Mouse (Mus musculus) heart, embryonic 15.5 days (tissue): ENCODE measurements at regions not wholly inside any gene's neighbourhood (a gene's known extent, or its start where the extent isn't known, plus 50 kb on each side); places are given as distances from the start of the nearest gene placed in this dataset.

Experiments
- ATAC-seq: fragments of 200-750 bp; cut with Nextera tagmentation; replicated peaks from 2 replicates; pipeline ENCODE4 v1.8.0; 2017; ENCODE audit warnings: low read depth, moderate TSS enrichment; ENCODE audit not compliant: insufficient number of reproducible peaks, insufficient read depth, low FRiP score
- H3K27ac ChIP-seq: fragments of 300-500 bp; sonication (generic); 2 replicates; pipeline ENCODE4 v1.5.1; 2015; ENCODE audit warnings: mild to moderate bottlenecking, inconsistent platforms
- H3K27me3 ChIP-seq: fragments of 300-500 bp; sonication (generic); 2 replicates; pipeline ENCODE4 v1.6.1; 2015; ENCODE audit warnings: inconsistent platforms
- H3K36me3 ChIP-seq: fragments of 300-500 bp; sonication (generic); 2 replicates; pipeline ENCODE4 v1.6.1; 2015; ENCODE audit warnings: mild to moderate bottlenecking, inconsistent platforms
- H3K4me1 ChIP-seq: fragments of 300-500 bp; sonication (generic); replicated peaks from 2 replicates; pipeline ENCODE4 v1.6.1; 2015; ENCODE audit warnings: inconsistent platforms
- H3K4me2 ChIP-seq: fragments of 300-500 bp; sonication (generic); 2 replicates; pipeline ENCODE4 v1.6.1; 2015; ENCODE audit warnings: inconsistent platforms, mild to moderate bottlenecking, moderate library complexity
- H3K4me3 ChIP-seq: fragments of 300-500 bp; sonication (generic); 2 replicates; pipeline ENCODE4 v1.5.1; 2015; ENCODE audit warnings: mild to moderate bottlenecking, inconsistent platforms
- H3K9ac ChIP-seq: fragments of 300-500 bp; sonication (generic); 2 replicates; pipeline ENCODE4 v1.6.1; 2015; ENCODE audit warnings: mild to moderate bottlenecking, inconsistent platforms
- H3K9me3 ChIP-seq: fragments of 300-500 bp; sonication (generic); replicated peaks from 2 replicates; pipeline ENCODE4 v1.6.1; 2016; ENCODE audit warnings: inconsistent platforms
- WGBS: fragments of 180-500 bp; shearing (Covaris S2); methylation state at CpG from one replicate; pipeline ENCODE4 v1.1.7; 2015; ENCODE audit warnings: mixed read lengths; 5-methylcytosine and 5-hydroxymethylcytosine counted together

DNA sequence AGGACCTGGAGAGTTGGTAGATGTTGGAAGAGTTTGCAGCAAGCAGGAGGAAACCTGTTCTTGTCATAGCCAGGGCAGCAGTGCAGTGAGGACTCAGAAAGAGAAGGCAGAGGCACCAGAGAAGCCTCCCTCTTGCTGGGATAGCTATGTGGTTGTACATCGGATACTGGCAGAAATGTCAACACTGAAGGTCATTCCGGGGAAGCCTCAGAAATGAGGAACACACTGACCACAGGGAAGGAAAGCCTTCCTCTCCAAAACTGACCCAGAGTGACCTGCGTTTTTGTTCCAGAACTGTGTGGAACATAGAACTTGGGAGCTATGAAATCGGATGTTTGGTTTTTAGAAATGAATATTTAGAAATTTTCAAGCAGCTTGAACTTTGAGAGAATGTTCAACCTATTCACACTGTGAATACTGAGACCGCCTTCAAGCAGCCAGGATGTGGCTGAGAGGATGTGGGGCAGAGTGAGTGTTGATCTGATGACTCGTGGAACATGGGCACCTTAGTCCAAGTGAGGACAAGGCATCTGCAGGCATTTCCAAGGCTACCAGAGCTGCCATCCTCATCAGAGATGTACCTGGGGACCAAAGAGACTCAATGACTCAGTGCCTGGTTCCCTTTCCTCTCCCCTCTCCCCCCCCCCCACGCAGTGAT, 85.3 kb upstream of the S1pr3 start:
- Histone ChIP-seq H3K4me2 (no peak overlapping the region), H3K27me3 (no peaks in the 10 kb centered on the region), H3K36me3 (no peaks in the 10 kb centered on the region), H3K4me3 (no peak overlapping the region), H3K9ac (no peak overlapping the region), H3K4me1 (peaks cover 9% of the 10 kb centered on the region), H3K27ac (no peak overlapping the region), H3K9me3 (no peaks in the 10 kb centered on the region)
- no peak for ATAC-seq
- 70% methylated on average over 7 of the region's 7 CpGs for WGBS

- Histone ChIP-seq H3K4me2 (no peak overlapping the region), H3K4me1 (peaks cover 20% of the 10 kb centered on the region), H3K36me3 (no peaks in the 10 kb centered on the region), H3K9ac (no peak overlapping the region), H3K4me3 (no peak overlapping the region), H3K27me3 (no peaks in the 10 kb centered on the region), H3K9me3 (no peaks in the 10 kb centered on the region), H3K27ac (no peak overlapping the region)
- WGBS = 69% methylated on average over 5 of the region's 5 CpGs
- no peak for ATAC-seq
These were observed 83.7 kb upstream of the S1pr3 start for GRCm38 (mm10) chr13:51324714-51325113.

- Histone ChIP-seq H3K9me3 (no peaks in the 10 kb centered on the region), H3K4me1 (peaks cover 20% of the 10 kb centered on the region), H3K27ac (no peak overlapping the region), H3K4me2 (no peak overlapping the region), H3K4me3 (no peak overlapping the region), H3K27me3 (no peaks in the 10 kb centered on the region), H3K9ac (no peak overlapping the region), H3K36me3 (no peaks in the 10 kb centered on the region)
- 71% methylated on average over 5 of the region's 5 CpGs for WGBS
- ATAC-seq = no peak
These were observed 83.1 kb upstream of the S1pr3 start for GRCm38 (mm10) chr13:51325298-51325697.

- Histone ChIP-seq H3K4me1 (peaks cover 20% of the 10 kb centered on the region), H3K27ac (no peak overlapping the region), H3K4me3 (no peak overlapping the region), H3K9me3 (no peaks in the 10 kb centered on the region), H3K4me2 (no peak overlapping the region), H3K27me3 (no peaks in the 10 kb centered on the region), H3K36me3 (no peaks in the 10 kb centered on the region), H3K9ac (no peak overlapping the region)
- no peak for ATAC-seq
- WGBS = 64% methylated on average over 5 of the region's 5 CpGs
These were observed 82.3 kb upstream of the S1pr3 start for GRCm38 (mm10) chr13:51326128-51326527.

DNA sequence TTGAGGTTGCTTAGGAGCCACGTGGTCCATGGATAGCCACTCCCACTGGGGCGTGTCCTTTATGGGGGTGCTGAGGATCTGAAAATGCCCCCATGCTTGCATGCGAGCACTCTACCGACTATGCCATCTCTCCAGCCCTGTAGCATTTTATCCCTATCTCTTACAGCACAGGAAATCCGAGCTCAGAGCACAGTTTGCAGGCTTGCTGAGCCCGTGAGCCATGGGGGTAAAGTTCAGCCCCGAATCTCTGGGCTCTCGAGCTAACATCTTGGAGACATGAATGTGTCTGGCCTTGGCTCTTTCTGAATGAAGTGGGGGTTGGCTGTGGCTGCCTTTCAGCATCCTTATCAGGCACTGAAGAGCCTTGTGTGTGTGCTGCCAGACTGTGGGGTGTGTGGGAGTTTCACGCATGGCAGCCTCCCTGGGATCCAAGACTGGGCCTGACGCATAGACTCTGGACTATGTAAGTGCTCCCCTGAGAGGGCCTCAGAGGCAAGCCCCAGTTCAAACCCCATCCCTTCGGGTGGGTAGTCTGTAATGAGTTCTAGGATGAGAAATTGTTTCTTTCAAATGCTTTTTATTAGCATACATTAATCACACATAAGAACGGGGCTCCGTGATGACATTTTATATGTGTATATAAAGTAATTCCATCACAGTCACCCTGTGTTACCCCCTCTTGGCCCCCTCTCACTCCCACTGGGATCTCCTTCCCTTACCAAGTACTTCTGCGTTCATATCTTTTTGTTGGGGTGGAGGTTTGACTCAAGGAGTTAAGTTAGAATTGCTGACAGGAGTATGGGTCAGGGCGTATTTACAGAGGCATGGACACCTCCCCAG, 80.1 kb upstream of the S1pr3 start:
- peak; percentile 68 for ATAC-seq
- Histone ChIP-seq H3K4me1 (peaks cover 20% of the 10 kb centered on the region), H3K4me3 (no peak overlapping the region), H3K36me3 (no peaks in the 10 kb centered on the region), H3K9ac (no peak overlapping the region), H3K9me3 (no peaks in the 10 kb centered on the region), H3K27me3 (no peaks in the 10 kb centered on the region), H3K27ac (peak overlapping the region; percentile 49), H3K4me2 (peak overlapping the region; percentile 29)
- 29% methylated on average over 15 of the region's 15 CpGs for WGBS

DNA sequence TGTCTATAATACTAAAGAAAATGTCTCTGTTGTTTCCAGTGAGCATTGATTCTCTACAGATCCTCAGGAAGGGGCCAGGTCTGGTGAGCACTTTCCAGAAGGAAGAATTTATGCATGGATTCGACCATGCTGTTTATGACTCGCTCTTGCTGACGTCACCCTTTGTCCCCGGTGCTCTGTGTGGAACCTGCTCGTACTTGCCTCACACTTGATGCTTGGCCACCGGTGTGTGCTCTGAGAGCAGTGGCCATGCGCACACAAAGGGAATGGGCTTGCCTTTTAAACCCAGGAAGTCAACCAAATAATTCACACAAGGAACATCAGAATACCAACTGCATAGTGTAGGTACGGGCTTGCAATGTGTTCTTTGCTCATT, 79.5 kb upstream of the S1pr3 start:
- H3K4me1 ChIP-seq = peaks cover 20% of the 10 kb centered on the region
- H3K27ac ChIP-seq = peak overlapping the region; percentile 49; the same call in 1 of the 2 replicates

DNA sequence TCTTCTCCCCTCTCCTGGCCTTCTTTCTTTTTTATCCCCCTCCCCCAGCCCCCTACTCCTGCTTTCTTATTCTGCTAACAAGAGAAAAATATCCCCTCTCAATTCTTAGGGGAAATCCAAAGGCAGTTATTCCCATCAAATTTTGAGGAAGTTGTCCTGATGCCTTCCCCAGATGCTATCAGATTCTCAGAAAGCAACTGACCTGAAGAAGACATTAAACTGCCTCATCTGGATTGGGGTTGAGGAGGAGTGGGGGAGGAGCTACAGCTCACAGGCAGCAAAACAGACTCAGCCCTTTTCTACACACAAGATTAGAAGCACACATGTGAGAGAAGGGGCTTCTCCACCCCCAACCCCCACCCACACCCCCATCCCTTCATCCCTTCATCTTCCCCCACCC, 78.7 kb upstream of the S1pr3 start:
- Histone ChIP-seq H3K27ac (no peak overlapping the region), H3K4me3 (no peak overlapping the region), H3K9ac (no peak overlapping the region), H3K36me3 (no peaks in the 10 kb centered on the region), H3K27me3 (no peaks in the 10 kb centered on the region), H3K9me3 (no peaks in the 10 kb centered on the region), H3K4me1 (peaks cover 20% of the 10 kb centered on the region), H3K4me2 (no peak overlapping the region)
- ATAC-seq = no peak

More for the DNA sequence above, 79.5 kb upstream of the S1pr3 start:
- no peak overlapping the region for H3K4me3 ChIP-seq
- no peaks in the 10 kb centered on the region for H3K36me3 ChIP-seq
- H3K9ac ChIP-seq = no peak overlapping the region
- no peaks in the 10 kb centered on the region for H3K9me3 ChIP-seq
- H3K27me3 ChIP-seq = no peaks in the 10 kb centered on the region
- H3K4me2 ChIP-seq = no peak overlapping the region
- 51% methylated on average over 8 of the region's 8 CpGs for WGBS
- ATAC-seq = no peak

DNA sequence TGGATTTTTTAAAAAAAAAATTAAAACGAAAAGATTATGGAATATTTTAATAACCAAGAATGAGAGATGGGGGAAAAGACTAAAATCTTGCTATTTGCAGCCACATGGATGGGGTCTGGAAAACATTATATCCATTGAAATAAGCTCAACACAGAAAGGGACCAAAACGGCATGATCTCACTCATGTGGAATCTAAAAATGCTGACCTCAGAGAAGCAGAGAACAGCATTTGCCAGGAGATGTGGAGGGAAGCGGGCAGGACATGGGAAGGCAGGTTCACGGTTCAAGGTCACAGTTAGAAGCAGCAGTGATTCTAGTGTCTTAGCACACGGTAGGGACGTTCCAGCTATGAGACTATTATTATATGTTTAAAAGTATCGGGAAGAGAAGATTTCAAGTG, 76.2 kb upstream of the S1pr3 start:
- no peak overlapping the region for H3K9ac ChIP-seq
- H3K4me1 ChIP-seq = peaks cover 16% of the 10 kb centered on the region
- H3K36me3 ChIP-seq = no peaks in the 10 kb centered on the region
- no peak overlapping the region for H3K4me2 ChIP-seq
- no peaks in the 10 kb centered on the region for H3K27me3 ChIP-seq
- 45% methylated on average over 7 of the region's 7 CpGs for WGBS
- no peak overlapping the region for H3K4me3 ChIP-seq
- ATAC-seq = no peak
- H3K9me3 ChIP-seq = no peaks in the 10 kb centered on the region
- H3K27ac ChIP-seq = no peak overlapping the region

DNA sequence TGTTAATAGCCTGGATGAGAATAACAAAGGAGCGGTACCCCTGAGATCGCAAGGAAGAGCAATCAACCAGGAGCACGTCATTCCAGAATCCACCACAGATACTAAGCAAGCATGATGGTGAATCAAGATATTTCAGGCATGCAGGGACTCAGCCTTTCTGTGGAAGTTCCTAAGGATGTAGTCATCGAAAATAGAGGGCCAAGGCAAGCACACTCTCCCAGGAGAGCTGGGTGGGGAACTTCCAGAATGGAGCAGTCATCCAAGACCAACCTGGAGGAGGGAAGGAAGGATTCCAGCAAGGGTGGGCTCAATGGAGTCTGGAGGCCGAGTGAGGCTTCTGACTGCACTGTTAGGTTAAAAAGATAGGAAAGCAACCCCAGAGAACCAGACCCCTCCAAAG, 75.0 kb upstream of the S1pr3 start:
- Histone ChIP-seq H3K36me3 (no peaks in the 10 kb centered on the region), H3K4me3 (no peak overlapping the region), H3K9me3 (no peaks in the 10 kb centered on the region), H3K27ac (no peak overlapping the region), H3K9ac (no peak overlapping the region), H3K4me2 (no peak overlapping the region), H3K27me3 (no peaks in the 10 kb centered on the region), H3K4me1 (peaks cover 8% of the 10 kb centered on the region)
- 84% methylated on average over 5 of the region's 5 CpGs for WGBS
- ATAC-seq = no peak

GRCm38 (mm10) chr13:51336726-51337125, 71.7 kb upstream of the S1pr3 start:
- H3K4me2 ChIP-seq = no peak overlapping the region
- H3K9ac ChIP-seq = no peak overlapping the region
- H3K9me3 ChIP-seq = no peaks in the 10 kb centered on the region
- WGBS = 66% methylated on average over 5 of the region's 5 CpGs
- H3K4me1 ChIP-seq = no peaks in the 10 kb centered on the region
- H3K27me3 ChIP-seq = no peaks in the 10 kb centered on the region
- no peak overlapping the region for H3K4me3 ChIP-seq
- no peaks in the 10 kb centered on the region for H3K36me3 ChIP-seq
- no peak overlapping the region for H3K27ac ChIP-seq
- ATAC-seq = no peak

- Histone ChIP-seq H3K36me3 (no peaks in the 10 kb centered on the region), H3K4me3 (no peak overlapping the region), H3K9me3 (no peaks in the 10 kb centered on the region), H3K4me1 (no peaks in the 10 kb centered on the region), H3K27ac (no peak overlapping the region), H3K4me2 (no peak overlapping the region), H3K27me3 (no peaks in the 10 kb centered on the region), H3K9ac (no peak overlapping the region)
- no peak for ATAC-seq
- WGBS = 91% methylated on average over 16 of the region's 16 CpGs
These were observed 70.5 kb upstream of the S1pr3 start for GRCm38 (mm10) chr13:51337931-51338330.

GRCm38 (mm10) chr13:51345321-51345720, 63.1 kb upstream of the S1pr3 start:
- Histone ChIP-seq H3K4me3 (no peak overlapping the region), H3K4me1 (no peaks in the 10 kb centered on the region), H3K4me2 (no peak overlapping the region), H3K9me3 (no peaks in the 10 kb centered on the region), H3K9ac (no peak overlapping the region), H3K27ac (no peak overlapping the region), H3K27me3 (no peaks in the 10 kb centered on the region), H3K36me3 (no peaks in the 10 kb centered on the region)
- 90% methylated on average over 4 of the region's 4 CpGs for WGBS
- no peak for ATAC-seq
